10 mouse cellular contexts compared by ENCODE assay signal in genomic region chr11:50653746-50654431, GRCm38 (mm10). TPM values are rescaled to one million over a fixed set of nuclear protein-coding genes. Genes with fewer than 3 reads are reported as not detected.
DNase-seq lines count a peak whose midpoint lies in the region; ATAC-seq and TF ChIP-seq lines count a peak whose summit lies in the region.
"Had no signal": no experiment of that assay in that cellular context is flagged by ENCODE, and none has a peak within 500 bp of the region (broad histone marks: within the 10 kb centered on the region; RNA-seq: fewer than 3 reads in every experiment).

No protein-coding gene starts in this region.

- no peaks in the 10 kb centered on the region for H3K36me3 ChIP-seq in heart, postnatal 0 days (replicated peaks; ENCODE audit: control insufficient read depth, insufficient read depth, low read length)
- no peaks in the 10 kb centered on the region for H3K36me3 ChIP-seq in hindbrain, embryonic 16.5 days (ENCODE audit: control insufficient read depth, insufficient read depth, low read length)
- H3K36me3 ChIP-seq: limb, embryonic 12.5 days had no signal

- peak; percentile 82 for ATAC-seq in heart, postnatal 0 days (ENCODE audit: insufficient read depth, low read depth)
- ATAC-seq in hindbrain, embryonic 16.5 days: no peak
- ATAC-seq in frontal cortex, adult (ENCODE audit: low TSS enrichment): no peak

- no peak overlapping the region for H3K4me3 ChIP-seq in heart, postnatal 0 days (ENCODE audit: low read depth, low read length)
- H3K4me3 ChIP-seq in hindbrain, embryonic 16.5 days (ENCODE audit: low read length): no peak overlapping the region
- H3K4me3 ChIP-seq: limb, embryonic 12.5 days had no signal

- no peak overlapping the region for H3K4me2 ChIP-seq in heart, postnatal 0 days (ENCODE audit: low read depth, low read length)
- no peak overlapping the region for H3K4me2 ChIP-seq in hindbrain, embryonic 16.5 days (ENCODE audit: low read length)
- H3K4me2 ChIP-seq: limb, embryonic 12.5 days had no signal

- no peaks in the 10 kb centered on the region for H3K9me3 ChIP-seq in heart, postnatal 0 days (replicated peaks; ENCODE audit: control insufficient read depth, low read length)
- no peaks in the 10 kb centered on the region for H3K9me3 ChIP-seq in hindbrain, embryonic 16.5 days (ENCODE audit: control insufficient read depth, low read length)
- H3K9me3 ChIP-seq: limb, embryonic 12.5 days had no signal

- no peak overlapping the region for H3K9ac ChIP-seq in heart, postnatal 0 days (replicated peaks; ENCODE audit: low read depth, low read length)
- H3K9ac ChIP-seq in hindbrain, embryonic 16.5 days (ENCODE audit: low read depth, low read length): no peak overlapping the region
- H3K9ac ChIP-seq: limb, embryonic 12.5 days had no signal

- peak; percentile 66; the same call in 1 of the 2 replicates for TF ChIP-seq EP300 in heart, postnatal 0 days (IDR thresholded peaks at IDR 0.05; ENCODE audit: low read depth)

- whole genome bisulfite sequencing in heart, postnatal 0 days: 30% methylated on average over 9 of the region's 9 CpGs
- WGBS in hindbrain, embryonic 16.5 days: 79% methylated on average over 9 of the region's 9 CpGs

- peak overlapping the region; percentile 81 for H3K27ac ChIP-seq in heart, postnatal 0 days (ENCODE audit: low read depth)
- H3K27ac ChIP-seq in hindbrain, embryonic 16.5 days (ENCODE audit: low read depth, low read length): no peak overlapping the region
- H3K27ac ChIP-seq: limb, embryonic 12.5 days had no signal

- no peak for TF ChIP-seq CTCF in heart, postnatal 0 days (IDR thresholded peaks at IDR 0.05; ENCODE audit: low read depth)

- H3K4me1 ChIP-seq in heart, postnatal 0 days (ENCODE audit: control insufficient read depth, insufficient read depth): peaks cover 11% of the 10 kb centered on the region
- H3K4me1 ChIP-seq in hindbrain, embryonic 16.5 days (ENCODE audit: control insufficient read depth, insufficient read depth, low read depth, low read length): peaks cover 2% of the 10 kb centered on the region

- peak; percentile 44 for DNase-seq in cerebellum, adult 11 months
- no peak for DNase-seq in cerebellum, adult 8-10 months
- DNase-seq in urinary bladder, postnatal 14 days (ENCODE audit: low spot score): peak; percentile 16
- DNase-seq in urinary bladder, postnatal 36 days (ENCODE audit: low spot score in 2 of 2): no peak
- DNase-seq in heart, postnatal 0 days (ENCODE audit: low spot score): peak; percentile 43
- peak; percentile 29 for DNase-seq in yolk sac, embryonic 10.5 days (ENCODE audit: low spot score)
- DNase-seq: spleen, adult 18-20 months had no signal

- no peaks in the 10 kb centered on the region for H3K27me3 ChIP-seq in heart, postnatal 0 days (ENCODE audit: control insufficient read depth, insufficient read depth, low read length)
- H3K27me3 ChIP-seq in hindbrain, embryonic 16.5 days (replicated peaks; ENCODE audit: control insufficient read depth, insufficient read depth, low read length): no peaks in the 10 kb centered on the region
- H3K27me3 ChIP-seq: limb, embryonic 12.5 days had no signal

RNA-seq across cellular contexts. Expression of gene Adamts2, which starts 52.0 kb away (rescaled TPM):
- total RNA-seq in heart, postnatal 0 days (2014; rRNA removed; ENCODE audit: low replicate concordance): 19.0 and 19.4 TPM in 2 replicates
- polyA plus RNA-seq in heart, postnatal 0 days (2015; fragmentation: Nextera tagmentation; extraction: Ambion mirVana): 8.7 and 9.1 TPM in 2 replicates
- 4.7 and 5.3 TPM in 2 replicates for polyA plus RNA-seq in hindbrain, embryonic 16.5 days (2015; fragmentation: Nextera tagmentation; extraction: Ambion mirVana)

Comparison
In these comparisons a context has a peak if more than half of its experiments do, and no peak if none do; other contexts are left out.
1. DNase-seq: peak in cerebellum, adult 11 months (single experiment), urinary bladder, postnatal 14 days (single experiment), heart, postnatal 0 days (single experiment) and yolk sac, embryonic 10.5 days (single experiment); none in cerebellum, adult 8-10 months (single experiment) and urinary bladder, postnatal 36 days (0 of 2).